In the genomic region with DNA sequence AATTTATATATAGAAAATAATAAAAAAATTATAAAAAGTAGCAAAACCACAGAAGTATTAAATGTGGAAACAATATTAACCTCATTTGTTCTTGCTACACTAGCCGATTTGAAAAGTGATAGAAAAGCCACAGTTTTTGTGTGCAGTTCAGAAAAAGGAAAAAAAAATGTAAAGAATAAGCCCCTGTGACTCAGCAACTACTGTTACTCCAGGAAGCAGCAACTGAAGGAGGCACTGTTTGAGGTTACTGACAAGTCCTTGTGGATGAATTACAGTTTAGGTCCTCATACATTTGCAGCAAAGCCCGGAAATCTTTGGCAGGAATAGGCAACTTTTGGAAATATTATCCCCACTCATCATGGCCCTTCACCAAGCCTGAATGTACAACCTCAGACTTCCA, we compare ENCODE assay signal across 51 mouse cellular contexts. TPM values are rescaled to one million over a fixed set of nuclear protein-coding genes. Genes with fewer than 3 reads are reported as not detected.
"Had no signal": no experiment of that assay in that cellular context is flagged by ENCODE, and none has a peak within 500 bp of the region (broad histone marks: within the 10 kb centered on the region; RNA-seq: fewer than 3 reads in every experiment).

No protein-coding gene starts in this region.

- DNase-seq: heart, postnatal 10 days; heart, postnatal 14 days; heart, postnatal 36 days; heart, postnatal 4 days; kidney, adult 11 months; kidney, adult 18-20 months; kidney, adult 2 months; kidney, adult 8-10 months; kidney, adult 9 months; kidney, postnatal 10 days; kidney, postnatal 14 days; kidney, postnatal 25 days; kidney, postnatal 36 days; kidney, postnatal 4 days; layer of hippocampus, adult 9-11 months; layer of hippocampus, postnatal 36 days had no signal

- H3K4me1 ChIP-seq: heart, embryonic 10.5 days; heart, embryonic 12.5 days; heart, embryonic 13.5 days; heart, embryonic 15.5 days; hindbrain, embryonic 10.5 days; hindbrain, embryonic 12.5 days; hindbrain, embryonic 13.5 days; hindbrain, embryonic 15.5 days; intestine, embryonic 15.5 days; kidney, embryonic 15.5 days had no signal

- H3K9ac ChIP-seq: heart, embryonic 12.5 days; heart, embryonic 13.5 days; heart, embryonic 15.5 days; hindbrain, embryonic 12.5 days; hindbrain, embryonic 13.5 days; hindbrain, embryonic 14.5 days; hindbrain, embryonic 15.5 days; intestine, embryonic 15.5 days; kidney, embryonic 15.5 days had no signal

- ATAC-seq: hindbrain, embryonic 16.5 days; hindbrain, postnatal 0 days; inflammation-experienced regulatory T-cells, adult 6 months; intestine, embryonic 15.5 days; intestine, embryonic 16.5 days; intestine, postnatal 0 days had no signal

- H3K9me3 ChIP-seq: heart, embryonic 10.5 days; heart, embryonic 12.5 days; heart, embryonic 13.5 days; heart, embryonic 15.5 days; hindbrain, embryonic 10.5 days; hindbrain, embryonic 12.5 days; hindbrain, embryonic 13.5 days; hindbrain, embryonic 15.5 days; intestine, embryonic 15.5 days; kidney, embryonic 15.5 days had no signal

- H3K4me2 ChIP-seq: heart, embryonic 11.5 days; heart, embryonic 12.5 days; heart, embryonic 13.5 days; heart, embryonic 15.5 days; hindbrain, embryonic 12.5 days; hindbrain, embryonic 13.5 days; hindbrain, embryonic 14.5 days; hindbrain, embryonic 15.5 days; intestine, embryonic 15.5 days; kidney, embryonic 15.5 days had no signal

- H3K4me3 ChIP-seq: heart, embryonic 10.5 days; heart, embryonic 12.5 days; heart, embryonic 13.5 days; heart, embryonic 15.5 days; hindbrain, embryonic 10.5 days; hindbrain, embryonic 12.5 days; hindbrain, embryonic 13.5 days; hindbrain, embryonic 15.5 days; intestine, embryonic 15.5 days; kidney, embryonic 15.5 days; layer of hippocampus, adult 2 months; left cerebral cortex, adult 2 months had no signal

- H3K27ac ChIP-seq: heart, embryonic 10.5 days; heart, embryonic 13.5 days; heart, embryonic 15.5 days; hindbrain, embryonic 10.5 days; hindbrain, embryonic 12.5 days; hindbrain, embryonic 13.5 days; hindbrain, embryonic 14.5 days; hindbrain, embryonic 15.5 days; hindbrain, postnatal 0 days; intestine, embryonic 15.5 days; kidney, embryonic 15.5 days; kidney, postnatal 0 days; layer of hippocampus, adult 2 months; left cerebral cortex, adult 2 months had no signal

- H3K27me3 ChIP-seq: heart, embryonic 12.5 days; heart, embryonic 13.5 days; heart, embryonic 15.5 days; hindbrain, embryonic 12.5 days; hindbrain, embryonic 13.5 days; hindbrain, embryonic 15.5 days; intestine, embryonic 15.5 days; kidney, embryonic 15.5 days had no signal

- H3K36me3 ChIP-seq: heart, embryonic 10.5 days; heart, embryonic 12.5 days; heart, embryonic 13.5 days; heart, embryonic 15.5 days; hindbrain, embryonic 10.5 days; hindbrain, embryonic 12.5 days; hindbrain, embryonic 13.5 days; hindbrain, embryonic 15.5 days; intestine, embryonic 15.5 days; kidney, embryonic 15.5 days had no signal

RNA-seq across cellular contexts. Expression of gene Olfr193, which starts 6.4 kb away (rescaled TPM):
- total RNA-seq: heart, postnatal 10 days; heart, postnatal 14 days; heart, postnatal 25 days; heart, postnatal 36 days; heart, postnatal 4 days; hematopoietic stem cell, adult 5-6 weeks; hindbrain, postnatal 0 days; layer of hippocampus, adult 18-20 months; layer of hippocampus, adult 2 months; layer of hippocampus, adult 8-10 months; layer of hippocampus, postnatal 14 days; layer of hippocampus, postnatal 25 days; layer of hippocampus, postnatal 36 days; left cerebral cortex, adult 18-20 months; left cerebral cortex, adult 2 months; left cerebral cortex, adult 8-10 months had no signal
- polyA plus RNA-seq: heart, embryonic 10.5 days; heart, embryonic 11.5 days; heart, embryonic 12.5 days; heart, embryonic 13.5 days; heart, embryonic 14.5 days; heart, embryonic 15.5 days; heart, embryonic 16.5 days; heart, postnatal 0 days; hindbrain, embryonic 10.5 days; hindbrain, embryonic 12.5 days; hindbrain, embryonic 13.5 days; hindbrain, embryonic 14.5 days; hindbrain, embryonic 15.5 days; hindbrain, embryonic 16.5 days; hindbrain, postnatal 0 days; intestine, embryonic 14.5 days; intestine, embryonic 15.5 days; intestine, embryonic 16.5 days; intestine, postnatal 0 days; kidney, adult 2 months; kidney, embryonic 14.5 days; kidney, embryonic 15.5 days; kidney, embryonic 16.5 days; kidney, postnatal 0 days; large intestine, adult 2 months had no signal

RNA-seq across cellular contexts. Expression of gene Olfr194, which starts 15.6 kb away (rescaled TPM):
- total RNA-seq: heart, postnatal 10 days; heart, postnatal 14 days; heart, postnatal 25 days; heart, postnatal 36 days; heart, postnatal 4 days; hematopoietic stem cell, adult 5-6 weeks; hindbrain, postnatal 0 days; layer of hippocampus, adult 18-20 months; layer of hippocampus, adult 2 months; layer of hippocampus, adult 8-10 months; layer of hippocampus, postnatal 14 days; layer of hippocampus, postnatal 25 days; layer of hippocampus, postnatal 36 days; left cerebral cortex, adult 18-20 months; left cerebral cortex, adult 2 months; left cerebral cortex, adult 8-10 months had no signal
- polyA plus RNA-seq: heart, embryonic 10.5 days; heart, embryonic 11.5 days; heart, embryonic 12.5 days; heart, embryonic 13.5 days; heart, embryonic 14.5 days; heart, embryonic 15.5 days; heart, embryonic 16.5 days; heart, postnatal 0 days; hindbrain, embryonic 10.5 days; hindbrain, embryonic 12.5 days; hindbrain, embryonic 13.5 days; hindbrain, embryonic 14.5 days; hindbrain, embryonic 15.5 days; hindbrain, embryonic 16.5 days; hindbrain, postnatal 0 days; inflammation-experienced regulatory T-cells, adult 6 months; intestine, embryonic 14.5 days; intestine, embryonic 15.5 days; intestine, embryonic 16.5 days; intestine, postnatal 0 days; kidney, adult 2 months; kidney, embryonic 14.5 days; kidney, embryonic 15.5 days; kidney, embryonic 16.5 days; kidney, postnatal 0 days; large intestine, adult 2 months had no signal

RNA-seq across cellular contexts. Expression of gene Olfr191, which starts 15.7 kb away (rescaled TPM):
- total RNA-seq: heart, postnatal 10 days; heart, postnatal 14 days; heart, postnatal 25 days; heart, postnatal 36 days; heart, postnatal 4 days; hematopoietic stem cell, adult 5-6 weeks; hindbrain, postnatal 0 days; layer of hippocampus, adult 18-20 months; layer of hippocampus, adult 2 months; layer of hippocampus, adult 8-10 months; layer of hippocampus, postnatal 14 days; layer of hippocampus, postnatal 25 days; layer of hippocampus, postnatal 36 days; left cerebral cortex, adult 18-20 months; left cerebral cortex, adult 2 months; left cerebral cortex, adult 8-10 months had no signal
- polyA plus RNA-seq: heart, embryonic 10.5 days; heart, embryonic 11.5 days; heart, embryonic 12.5 days; heart, embryonic 13.5 days; heart, embryonic 14.5 days; heart, embryonic 15.5 days; heart, embryonic 16.5 days; heart, postnatal 0 days; hindbrain, embryonic 10.5 days; hindbrain, embryonic 12.5 days; hindbrain, embryonic 13.5 days; hindbrain, embryonic 14.5 days; hindbrain, embryonic 15.5 days; hindbrain, embryonic 16.5 days; hindbrain, postnatal 0 days; inflammation-experienced regulatory T-cells, adult 6 months; intestine, embryonic 14.5 days; intestine, embryonic 15.5 days; intestine, embryonic 16.5 days; intestine, postnatal 0 days; kidney, adult 2 months; kidney, embryonic 14.5 days; kidney, embryonic 15.5 days; kidney, embryonic 16.5 days; kidney, postnatal 0 days; large intestine, adult 2 months had no signal

RNA-seq across cellular contexts. Expression of gene Olfr190, which starts 27.5 kb away (rescaled TPM):
- total RNA-seq: heart, postnatal 10 days; heart, postnatal 14 days; heart, postnatal 25 days; heart, postnatal 36 days; heart, postnatal 4 days; hematopoietic stem cell, adult 5-6 weeks; hindbrain, postnatal 0 days; layer of hippocampus, adult 18-20 months; layer of hippocampus, adult 2 months; layer of hippocampus, adult 8-10 months; layer of hippocampus, postnatal 14 days; layer of hippocampus, postnatal 25 days; layer of hippocampus, postnatal 36 days; left cerebral cortex, adult 18-20 months; left cerebral cortex, adult 2 months; left cerebral cortex, adult 8-10 months had no signal
- polyA plus RNA-seq: heart, embryonic 10.5 days; heart, embryonic 11.5 days; heart, embryonic 12.5 days; heart, embryonic 13.5 days; heart, embryonic 14.5 days; heart, embryonic 15.5 days; heart, embryonic 16.5 days; heart, postnatal 0 days; hindbrain, embryonic 10.5 days; hindbrain, embryonic 12.5 days; hindbrain, embryonic 13.5 days; hindbrain, embryonic 14.5 days; hindbrain, embryonic 15.5 days; hindbrain, embryonic 16.5 days; hindbrain, postnatal 0 days; inflammation-experienced regulatory T-cells, adult 6 months; intestine, embryonic 14.5 days; intestine, embryonic 15.5 days; intestine, embryonic 16.5 days; kidney, adult 2 months; kidney, embryonic 14.5 days; kidney, embryonic 15.5 days; kidney, embryonic 16.5 days; kidney, postnatal 0 days; large intestine, adult 2 months had no signal

RNA-seq across cellular contexts. Expression of gene Olfr195, which starts 41.5 kb away (rescaled TPM):
- total RNA-seq: heart, postnatal 10 days; heart, postnatal 14 days; heart, postnatal 25 days; heart, postnatal 36 days; heart, postnatal 4 days; hematopoietic stem cell, adult 5-6 weeks; hindbrain, postnatal 0 days; layer of hippocampus, adult 18-20 months; layer of hippocampus, adult 2 months; layer of hippocampus, adult 8-10 months; layer of hippocampus, postnatal 14 days; layer of hippocampus, postnatal 25 days; layer of hippocampus, postnatal 36 days; left cerebral cortex, adult 18-20 months; left cerebral cortex, adult 2 months; left cerebral cortex, adult 8-10 months had no signal
- polyA plus RNA-seq: heart, embryonic 10.5 days; heart, embryonic 11.5 days; heart, embryonic 12.5 days; heart, embryonic 13.5 days; heart, embryonic 14.5 days; heart, embryonic 15.5 days; heart, embryonic 16.5 days; heart, postnatal 0 days; hindbrain, embryonic 10.5 days; hindbrain, embryonic 12.5 days; hindbrain, embryonic 13.5 days; hindbrain, embryonic 14.5 days; hindbrain, embryonic 15.5 days; hindbrain, embryonic 16.5 days; hindbrain, postnatal 0 days; inflammation-experienced regulatory T-cells, adult 6 months; intestine, embryonic 14.5 days; intestine, embryonic 15.5 days; intestine, embryonic 16.5 days; intestine, postnatal 0 days; kidney, adult 2 months; kidney, embryonic 14.5 days; kidney, embryonic 16.5 days; large intestine, adult 2 months had no signal
